Mouse (Mus musculus): ENCODE results near the gene Grik3.

GRCm38 (mm10) chr4:125535465-125535864 is 45.0 kb downstream of the Grik3 start:
- TF ChIP-seq CHD1 (IDR thresholded peaks at IDR 0.05; ENCODE audit: low read depth, low read length): no peak
- no peak for TF ChIP-seq CTCF (conservative IDR thresholded peaks at IDR 0.05 in 1 of 2, IDR thresholded peaks at IDR 0.05 in 1 of 2; ENCODE audit: low read depth in 2 of 2, low read length in 2 of 2)
- TF ChIP-seq USF1 (IDR thresholded peaks at IDR 0.05; ENCODE audit: low read depth, low read length): no peak
- no peak for TF ChIP-seq POLR2A (IDR thresholded peaks at IDR 0.05; ENCODE audit: low read depth, low read length)
- TF ChIP-seq TCF12 (IDR thresholded peaks at IDR 0.05; ENCODE audit: low read depth, low read length): no peak

Data from CH12.LX (cell line).